Mouse (Mus musculus) hindbrain, postnatal 0 days (tissue): ENCODE measurements around the gene Acp4. TPM values are rescaled to one million over a fixed set of nuclear protein-coding genes. Genes with fewer than 3 reads are reported as not detected.
"Not testable (repeated sequence)": the region's sequence is repeated elsewhere in the genome, so short reads cannot be mapped to it uniquely, and the experiment has no call there.

Experiments
- ATAC-seq: fragments of 200-750 bp; cut with Nextera tagmentation; 2 replicates; pipeline ENCODE4 v1.8.0; 2017; ENCODE audit warnings: mild to moderate bottlenecking, moderate TSS enrichment, moderate library complexity
- DNase-seq: peaks from one replicate; pipeline ENCODE4 v3.0.0-alpha.2; 2015; ENCODE audit warnings: low spot score
- H3K27ac ChIP-seq: fragments of 300-500 bp; sonication (generic); 2 replicates; pipeline ENCODE4 v1.5.1; 2014; ENCODE audit warnings: mild to moderate bottlenecking
- H3K27me3 ChIP-seq: fragments of 300-500 bp; sonication (generic); 2 replicates; pipeline ENCODE4 v1.6.1; 2014; ENCODE audit warnings: low read length, mixed read lengths; ENCODE audit not compliant: insufficient read depth
- H3K36me3 ChIP-seq: fragments of 300-500 bp; sonication (generic); 2 replicates; pipeline ENCODE4 v1.6.1; 2014; ENCODE audit warnings: low read length, mixed read lengths; ENCODE audit not compliant: insufficient read depth
- H3K4me1 ChIP-seq: fragments of 300-500 bp; sonication (generic); 2 replicates; pipeline ENCODE4 v1.6.1; 2014; ENCODE audit warnings: antibody characterized with exemption, low read length, mixed read lengths; ENCODE audit not compliant: insufficient read depth
- H3K4me2 ChIP-seq: fragments of 300-500 bp; sonication (generic); 2 replicates; pipeline ENCODE4 v1.6.1; 2014; ENCODE audit warnings: low read depth, mild to moderate bottlenecking, low read length, moderate library complexity, mixed read lengths
- H3K4me3 ChIP-seq: fragments of 300-500 bp; sonication (generic); 2 replicates; pipeline ENCODE4 v1.5.1; 2014; ENCODE audit warnings: low read length
- H3K9ac ChIP-seq: fragments of 300-500 bp; sonication (generic); replicated peaks from 2 replicates; pipeline ENCODE4 v1.6.1; 2014; ENCODE audit warnings: mild to moderate bottlenecking, low read length, moderate library complexity, mixed read lengths
- H3K9me3 ChIP-seq: fragments of 300-500 bp; sonication (generic); 2 replicates; pipeline ENCODE4 v1.6.1; 2016; ENCODE audit warnings: low read length, mixed read lengths
- CTCF ChIP-seq: IDR thresholded peaks from 2 replicates; pipeline ENCODE4 v1.5.1; 2016; ENCODE audit warnings: antibody characterized with exemption, control low read depth, low read depth
- WGBS: fragments of 180-500 bp; shearing (Covaris S2); extraction: QIAGEN DNeasy Blood & Tissue Kit; methylation state at CpG from one replicate; pipeline ENCODE4 v1.1.7; 2014; 5-methylcytosine and 5-hydroxymethylcytosine counted together
- polyA plus RNA-seq: library from polyadenylated mRNA; unstranded; fragments of >200 nt; fragmentation: Nextera tagmentation; extraction: Ambion mirVana; gene quantifications from 2 replicates; pipeline ENCODE4 v1.2.1, GENCODE M21; 2015
- total RNA-seq: library from RNA; depleted of rRNA; stranded (reverse); fragments of >200 nt; gene quantifications from 2 replicates; pipeline ENCODE4 v1.2.3, GENCODE M21; 2014

Gene Acp4
- total and polyA plus RNA-seq, 2 experiments from 2014 or later: 0.13 TPM; not detected in 1

- Histone ChIP-seq H3K4me3 (no peak overlapping the region), H3K9me3 (no peaks in the 10 kb centered on the region), H3K36me3 (no peaks in the 10 kb centered on the region), H3K9ac (no peak overlapping the region), H3K4me2 (no peak overlapping the region), H3K4me1 (peaks cover 4% of the 10 kb centered on the region; the same call in 1 of the 2 replicates), H3K27ac (no peak overlapping the region), H3K27me3 (no peaks in the 10 kb centered on the region)
- TF ChIP-seq CTCF: no peak
- 55% methylated on average over 1 of the region's 1 CpGs for WGBS
- ATAC-seq: no peak
- DNase-seq: no peak
Measured at GRCm38 (mm10) chr7:44240712-44241111, 16.5 kb downstream of the Acp4 start.

- H3K36me3 ChIP-seq: no peaks in the 10 kb centered on the region
- TF ChIP-seq CTCF: no peak
- ATAC-seq (no peak), DNase-seq (no peak)
- no peak overlapping the region for H3K9ac ChIP-seq
- no peaks in the 10 kb centered on the region for H3K27me3 ChIP-seq
- H3K4me2 ChIP-seq: no peak overlapping the region
- H3K9me3 ChIP-seq: no peaks in the 10 kb centered on the region
- H3K4me1 ChIP-seq: no peaks in the 10 kb centered on the region
- 48% methylated on average over 2 of the region's 2 CpGs for WGBS
- H3K4me3 ChIP-seq: no peak overlapping the region
- no peak overlapping the region for H3K27ac ChIP-seq
Measured at GRCm38 (mm10) chr7:44239913-44240312, 17.3 kb downstream of the Acp4 start.

- Histone ChIP-seq H3K27ac (no peak within 1 kb of the TSS), H3K9me3 (no peaks in the 10 kb centered on the region), H3K27me3 (no peaks in the 10 kb centered on the region), H3K36me3 (no peaks in the 10 kb centered on the region), H3K4me1 (no peaks in the 10 kb centered on the region), H3K4me3 (no peak within 1 kb of the TSS), H3K4me2 (no peak within 1 kb of the TSS), H3K9ac (no peak within 1 kb of the TSS)
- no peak for DNase-seq
- TF ChIP-seq CTCF: no peak
- 53% methylated on average over 3 of the region's 3 CpGs for WGBS
- ATAC-seq: no peak
Measured at GRCm38 (mm10) chr7:44235909-44236308, 21.3 kb downstream of the Acp4 start, which contains the start of gene Gm36864. Gene Gm36864, plus strand, starts transcription at chr7:44236177.

- WGBS: 44% methylated on average over 1 of the region's 1 CpGs
Measured at GRCm38 (mm10) chr7:44225076-44225475, 32.1 kb downstream of the Acp4 start, which contains the start of gene Klk1. Gene Klk1, plus strand, starts transcription at chr7:44225360.

GRCm38 (mm10) chr7:44222335-44222734 is 34.8 kb downstream of the Acp4 start:
- not testable (repeated sequence) for H3K9ac ChIP-seq, H3K4me2 ChIP-seq, H3K27me3 ChIP-seq, H3K4me3 ChIP-seq, H3K4me1 ChIP-seq, H3K27ac ChIP-seq, DNase-seq, H3K36me3 ChIP-seq, H3K9me3 ChIP-seq, ATAC-seq
- WGBS: 81% methylated on average over 6 of the region's 6 CpGs

More at GRCm38 (mm10) chr7:44225076-44225475, 32.1 kb downstream of the Acp4 start, which contains the start of gene Klk1:
- H3K4me2 ChIP-seq: no peak within 1 kb of the TSS
- no peak within 1 kb of the TSS for H3K9ac ChIP-seq
- DNase-seq (no peak), ATAC-seq (no peak)
- no peak within 1 kb of the TSS for H3K27ac ChIP-seq
- no peaks in the 10 kb centered on the region for H3K27me3 ChIP-seq
- no peak within 1 kb of the TSS for H3K4me3 ChIP-seq
- H3K36me3 ChIP-seq: no peaks in the 10 kb centered on the region
- TF ChIP-seq CTCF: no peak
- no peaks in the 10 kb centered on the region for H3K9me3 ChIP-seq
- H3K4me1 ChIP-seq: no peaks in the 10 kb centered on the region

GRCm38 (mm10) chr7:44221601-44222000 is 35.6 kb downstream of the Acp4 start:
- H3K4me2 ChIP-seq, H3K4me3 ChIP-seq, H3K36me3 ChIP-seq, ATAC-seq, H3K27ac ChIP-seq, H3K9me3 ChIP-seq, DNase-seq, H3K4me1 ChIP-seq, H3K9ac ChIP-seq, H3K27me3 ChIP-seq: not testable (repeated sequence)
- 70% methylated on average over 8 of the region's 10 CpGs for WGBS

- no peak for DNase-seq
- Histone ChIP-seq H3K27me3 (no peaks in the 10 kb centered on the region), H3K9me3 (no peaks in the 10 kb centered on the region), H3K4me1 (no peaks in the 10 kb centered on the region), H3K9ac (no peak within 1 kb of the TSS), H3K36me3 (no peaks in the 10 kb centered on the region), H3K4me3 (no peak within 1 kb of the TSS), H3K27ac (no peak within 1 kb of the TSS), H3K4me2 (no peak within 1 kb of the TSS)
- ATAC-seq: no peak
- no peak for TF ChIP-seq CTCF
- 91% methylated on average over 1 of the region's 1 CpGs for WGBS
Measured at GRCm38 (mm10) chr7:44215645-44216044, 41.5 kb downstream of the Acp4 start, which contains the start of gene Klk1b5. Gene Klk1b5, plus strand, starts transcription at chr7:44215945.
